Mouse (Mus musculus) urinary bladder, postnatal 4 days (tissue): ENCODE results near the gene 9930021J03Rik.

Source experiments
- DNase-seq, 2 experiments: peaks; one replicate each; pipeline ENCODE4 v3.0.0; 2021 to 2022; ENCODE audit warnings: low spot score in 2 of 2

The 9930021J03Rik gene

DNA sequence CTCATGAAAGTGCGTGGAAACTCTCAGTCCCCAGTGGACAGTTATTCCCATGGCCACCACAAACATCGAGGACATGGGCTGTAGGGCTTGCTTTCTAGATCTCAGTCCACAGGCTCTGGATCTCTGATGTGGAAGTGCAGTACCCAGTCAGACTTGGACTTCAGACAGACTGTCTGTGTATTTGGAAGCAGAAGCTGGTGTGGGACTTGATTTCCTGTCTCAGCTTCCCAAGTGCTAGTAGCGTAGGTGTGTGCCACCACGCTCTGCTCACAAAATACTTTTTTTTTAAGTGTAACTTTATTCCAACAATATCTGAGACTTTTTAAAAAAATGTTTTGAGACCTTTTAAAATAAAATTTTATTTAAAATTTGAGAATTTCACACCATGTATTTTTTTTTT, 109.5 kb downstream of the 9930021J03Rik start:
- no peak for DNase-seq

DNA sequence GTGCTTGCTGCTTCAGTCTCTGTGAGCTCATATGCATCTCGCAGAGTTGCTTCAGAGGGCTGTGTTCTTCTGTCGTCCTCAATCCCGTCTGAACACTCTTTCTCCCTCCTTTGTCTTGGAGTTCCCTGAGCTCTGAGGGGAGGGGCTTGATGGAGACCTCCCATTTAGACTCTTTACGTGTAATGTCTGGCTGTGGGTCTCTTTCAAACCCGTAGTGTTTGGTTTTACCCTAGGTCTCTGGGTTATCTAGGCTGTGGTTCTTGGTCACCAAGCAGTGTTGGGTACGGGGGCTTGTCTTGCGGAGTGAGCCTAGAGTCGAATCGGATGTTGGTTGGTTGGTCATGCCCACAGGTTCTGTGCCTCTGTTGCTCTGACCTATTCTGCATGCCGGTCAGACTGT, 110.7 kb downstream of the 9930021J03Rik start:
- DNase-seq: no peak

DNA sequence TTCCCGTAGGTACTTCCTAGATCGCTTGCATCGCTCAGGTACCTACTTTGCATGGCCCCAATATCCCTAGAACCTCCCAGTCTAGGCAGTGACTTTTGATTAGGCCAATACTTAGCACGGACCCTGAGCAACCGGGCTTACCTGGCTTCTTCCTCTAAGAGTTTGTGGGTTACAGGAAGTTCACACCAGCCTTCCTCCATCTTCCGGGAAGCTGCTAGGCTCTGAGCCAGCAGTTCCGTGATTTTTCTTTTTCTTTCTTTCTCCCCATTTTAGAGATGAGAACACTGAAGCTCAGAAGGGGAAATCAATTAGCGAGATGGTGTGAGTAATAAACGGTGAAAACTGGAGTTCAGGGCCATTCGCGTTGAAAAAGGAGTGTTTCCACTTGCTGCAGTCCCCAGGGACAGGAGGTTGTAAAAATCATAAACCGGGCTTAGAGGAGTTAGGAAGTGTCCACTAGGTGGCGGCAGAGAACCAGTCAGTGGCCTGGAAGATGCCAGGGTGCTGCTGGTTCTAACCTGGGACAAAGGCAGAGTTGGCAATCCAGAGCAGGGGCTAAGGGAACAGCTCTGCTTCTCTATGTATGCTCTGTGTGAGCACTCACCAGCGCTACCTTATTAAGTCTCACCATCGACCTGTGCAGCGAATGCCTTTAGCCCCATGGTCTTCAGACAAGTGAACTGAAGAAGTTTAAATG, 121.8 kb downstream of the 9930021J03Rik start:
- DNase-seq: no peak

DNA sequence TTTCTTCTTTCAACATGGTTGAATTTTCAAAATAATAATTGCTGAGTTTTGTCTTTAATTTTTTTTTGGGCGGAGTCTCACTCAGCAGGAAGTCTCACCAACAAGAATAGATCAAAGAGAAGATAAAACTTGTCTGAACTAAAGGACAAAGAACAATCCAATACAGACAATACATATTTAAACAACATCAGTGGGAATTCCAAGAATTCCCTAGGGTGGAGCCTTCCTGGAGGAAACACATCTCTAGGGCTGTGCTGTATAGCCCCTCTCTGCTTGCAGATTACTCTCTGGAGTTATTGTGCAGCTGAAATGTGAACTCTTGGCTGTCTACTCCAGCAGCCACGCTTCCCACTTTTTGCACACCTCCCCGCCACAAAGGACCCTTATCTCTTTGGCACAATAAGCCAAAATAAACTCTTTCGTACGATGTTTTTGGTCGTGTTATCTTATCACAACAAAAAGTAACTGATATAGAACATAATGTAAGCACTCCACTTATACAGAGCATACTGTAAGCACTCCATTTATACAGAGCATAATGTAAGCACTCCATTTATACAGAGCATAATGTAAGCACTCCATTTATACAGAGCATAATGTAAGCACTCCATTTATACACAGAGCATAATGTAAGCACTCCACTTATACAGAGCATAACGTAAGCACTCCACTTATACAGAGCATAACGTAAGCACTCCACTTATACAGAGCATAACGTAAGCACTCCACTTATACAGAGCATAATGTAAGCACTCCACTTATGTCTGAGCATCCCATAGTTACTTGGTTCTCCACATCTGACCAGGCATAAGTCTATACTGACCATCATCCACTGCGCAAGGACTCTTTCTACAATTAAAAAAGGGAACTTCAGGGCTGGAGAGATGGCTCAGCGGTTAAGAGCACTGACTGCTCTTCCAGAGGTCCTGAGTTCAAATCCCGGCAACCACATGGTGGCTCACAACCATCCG, 125.3 kb downstream of the 9930021J03Rik start:
- DNase-seq: no peak

DNA sequence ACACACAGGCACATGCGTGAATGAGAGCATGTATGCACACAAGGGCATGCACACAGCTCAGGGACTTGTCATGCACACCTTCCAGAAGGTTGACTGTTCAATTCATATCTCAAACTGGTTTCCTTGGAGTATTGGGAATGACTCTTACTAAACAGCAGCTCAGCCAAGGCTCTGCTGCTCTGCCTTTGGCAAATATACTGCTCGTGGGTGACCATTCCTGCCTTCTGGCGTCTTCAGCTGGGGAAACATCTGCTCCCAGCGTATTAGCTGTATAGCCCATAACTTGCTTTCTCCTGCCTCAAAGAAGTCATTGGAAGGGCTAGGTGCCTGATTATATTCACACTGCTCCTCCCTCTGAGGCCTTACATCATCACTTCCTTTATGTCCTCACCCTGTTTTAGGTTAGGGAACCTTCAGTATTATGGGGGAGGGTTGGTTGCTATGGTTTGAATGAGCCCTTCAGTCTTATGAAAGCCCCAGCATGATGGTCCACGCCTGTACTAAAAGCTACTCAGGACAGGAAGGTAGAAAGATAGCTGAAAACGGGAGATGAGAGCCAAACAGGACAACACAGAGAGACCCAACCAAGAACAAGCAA, 127.5 kb downstream of the 9930021J03Rik start:
- DNase-seq: no peak

DNA sequence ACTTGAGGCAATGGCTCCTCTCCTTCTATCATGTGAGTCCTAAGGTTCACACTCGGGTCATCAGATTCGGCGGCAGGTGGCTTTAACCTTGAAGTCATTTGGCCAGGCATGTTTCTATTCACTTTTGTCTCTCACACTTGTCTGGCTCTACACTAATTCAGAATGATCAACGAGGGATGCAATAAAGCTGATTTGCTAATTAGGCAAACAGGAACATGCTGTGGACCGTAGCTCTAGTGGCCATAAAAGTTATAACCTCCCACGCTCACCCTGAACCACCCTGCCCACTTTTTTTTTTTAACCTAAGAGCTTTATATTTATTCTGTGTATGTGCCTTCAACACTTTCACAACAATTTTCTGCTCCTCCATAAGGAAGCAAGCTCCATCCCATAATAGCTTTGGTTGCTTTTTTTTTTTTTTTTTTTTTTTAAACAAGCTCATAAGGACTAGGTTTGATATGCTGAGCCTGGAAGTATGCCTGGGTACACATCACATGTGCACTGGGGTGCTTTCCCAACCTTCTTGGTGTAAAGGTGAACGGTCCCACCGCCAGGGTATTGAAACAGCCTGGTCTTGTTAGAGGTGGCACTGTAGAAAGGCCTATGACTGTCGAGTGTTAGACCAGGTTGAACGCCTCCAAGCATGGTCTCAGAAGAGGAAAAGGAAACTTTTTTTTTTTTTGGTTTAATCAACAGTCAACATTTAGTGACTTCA, 129.2 kb downstream of the 9930021J03Rik start:
- no peak for DNase-seq

DNA sequence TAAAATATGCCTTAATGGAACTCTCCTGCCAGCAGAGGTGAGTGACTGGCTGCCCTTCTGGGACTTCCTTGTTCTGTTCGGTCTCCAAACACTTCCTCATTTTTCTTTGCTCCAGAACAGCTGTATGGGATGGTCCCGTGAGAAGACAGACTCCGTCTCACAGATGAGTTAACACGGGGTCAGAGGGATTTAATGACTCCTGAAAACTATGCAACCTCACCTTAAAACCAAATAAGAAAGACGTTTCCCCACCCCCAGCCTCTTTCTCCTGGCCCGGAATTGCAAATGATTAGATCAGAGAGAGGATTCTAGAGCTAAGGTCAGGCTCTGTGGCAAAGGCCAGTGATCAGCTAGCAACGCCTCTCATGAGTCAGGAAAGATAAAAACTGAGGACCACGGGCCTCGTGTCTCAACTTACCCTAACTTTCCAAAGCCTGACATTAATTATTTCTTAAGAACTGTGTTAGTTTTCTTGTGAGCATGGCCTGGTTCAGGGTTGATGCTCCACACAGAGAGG, 130.2 kb downstream of the 9930021J03Rik start:
- DNase-seq: no peak

DNA sequence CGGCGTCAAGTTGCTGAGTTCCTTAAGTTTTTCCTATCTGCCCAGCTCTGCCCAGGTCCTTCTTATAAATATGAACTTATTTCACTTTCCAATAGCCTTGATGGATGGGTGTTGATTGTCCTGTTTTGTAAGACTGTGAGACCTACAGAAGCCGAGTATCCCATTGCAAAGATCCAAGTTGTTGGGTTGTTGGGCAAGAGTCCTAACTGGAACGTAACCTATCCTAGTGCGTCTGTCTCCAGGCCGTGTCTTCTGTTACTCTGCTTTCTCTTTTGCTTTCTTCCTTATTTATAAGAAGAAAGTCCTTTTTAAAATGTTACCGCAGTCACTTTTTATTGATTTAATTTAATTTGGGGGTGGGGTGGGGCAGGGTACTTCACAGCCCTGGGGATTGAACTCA, 130.8 kb downstream of the 9930021J03Rik start:
- DNase-seq: no peak

DNA sequence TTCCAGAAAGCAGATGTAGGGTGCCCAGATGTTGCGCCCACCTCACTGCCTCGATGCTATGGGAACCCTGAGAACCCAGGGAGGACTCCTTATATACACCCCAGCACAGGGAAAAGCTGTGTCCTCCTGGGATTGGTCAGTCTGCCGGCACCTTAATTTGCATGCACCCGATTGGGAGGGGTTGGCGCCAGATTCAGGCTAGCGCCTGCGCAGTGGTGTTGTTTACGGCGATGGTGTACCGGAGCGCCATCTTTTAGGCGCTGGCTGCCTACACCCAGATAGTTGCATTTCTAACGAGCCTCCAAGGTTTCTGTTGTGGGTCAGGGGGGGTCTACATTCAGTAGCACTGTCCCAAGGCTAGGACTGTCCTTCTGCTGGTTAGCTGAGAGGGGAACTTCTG, 133.1 kb downstream of the 9930021J03Rik start:
- peak in 1 of 2 experiments; percentile 15 for DNase-seq

DNA sequence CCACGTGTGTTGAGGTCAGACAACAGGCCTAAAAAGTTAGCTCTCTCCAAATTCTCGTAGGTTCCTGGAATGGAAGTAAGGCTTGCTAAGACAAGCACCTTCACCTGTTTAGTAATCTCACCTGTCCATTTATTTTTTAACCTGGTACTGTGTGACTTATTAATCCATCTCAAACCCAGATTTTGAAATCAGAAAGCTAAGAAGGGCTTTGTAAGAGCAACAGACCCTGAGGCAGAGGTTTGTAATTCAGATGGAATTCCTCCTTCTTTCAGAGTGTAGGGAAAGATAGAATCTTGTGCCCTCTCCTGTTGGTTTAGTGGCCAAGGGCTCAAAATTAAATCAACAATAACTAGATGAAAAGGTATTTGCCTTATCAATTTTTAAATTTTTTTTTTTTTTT, 134.6 kb downstream of the 9930021J03Rik start:
- no peak for DNase-seq

DNA sequence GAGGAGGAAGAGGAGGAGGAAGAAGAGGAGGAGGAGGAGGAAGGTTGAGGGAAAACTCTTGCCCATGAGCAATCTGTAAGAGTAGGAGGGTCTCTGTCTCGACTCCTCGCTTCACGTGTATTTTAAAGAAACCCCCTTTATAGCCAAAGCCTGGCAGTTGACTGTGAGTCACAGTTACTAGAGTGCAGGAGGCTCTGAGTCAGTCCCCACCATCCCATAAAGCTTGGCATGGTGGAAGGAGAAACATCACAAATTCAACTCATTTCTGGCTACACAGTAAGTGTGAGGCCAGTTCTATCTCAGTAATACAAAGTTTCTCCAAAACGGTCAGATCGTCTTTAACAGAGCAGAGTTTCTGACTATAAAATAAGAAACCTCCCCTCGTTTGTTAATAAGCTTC, 135.5 kb downstream of the 9930021J03Rik start:
- no peak for DNase-seq

DNA sequence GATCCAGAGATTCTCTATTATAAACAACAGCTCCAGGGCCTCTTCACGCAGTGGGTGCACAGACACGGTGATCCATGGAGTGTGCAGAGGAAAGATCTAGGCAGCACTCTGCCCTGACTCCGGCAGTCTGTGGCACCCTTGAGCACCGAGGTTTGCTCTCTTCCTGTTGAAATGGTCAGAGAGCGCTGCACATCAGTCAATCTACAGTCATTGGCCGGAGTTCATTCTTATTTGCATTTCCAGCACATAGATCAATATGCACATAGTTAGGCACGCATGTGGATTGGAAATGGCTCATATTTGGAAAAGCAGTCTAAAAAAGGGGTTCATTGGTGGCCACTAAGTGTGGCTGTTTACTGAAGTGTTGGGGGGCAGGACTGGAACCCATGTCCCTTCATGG, 137.7 kb downstream of the 9930021J03Rik start:
- no peak for DNase-seq

DNA sequence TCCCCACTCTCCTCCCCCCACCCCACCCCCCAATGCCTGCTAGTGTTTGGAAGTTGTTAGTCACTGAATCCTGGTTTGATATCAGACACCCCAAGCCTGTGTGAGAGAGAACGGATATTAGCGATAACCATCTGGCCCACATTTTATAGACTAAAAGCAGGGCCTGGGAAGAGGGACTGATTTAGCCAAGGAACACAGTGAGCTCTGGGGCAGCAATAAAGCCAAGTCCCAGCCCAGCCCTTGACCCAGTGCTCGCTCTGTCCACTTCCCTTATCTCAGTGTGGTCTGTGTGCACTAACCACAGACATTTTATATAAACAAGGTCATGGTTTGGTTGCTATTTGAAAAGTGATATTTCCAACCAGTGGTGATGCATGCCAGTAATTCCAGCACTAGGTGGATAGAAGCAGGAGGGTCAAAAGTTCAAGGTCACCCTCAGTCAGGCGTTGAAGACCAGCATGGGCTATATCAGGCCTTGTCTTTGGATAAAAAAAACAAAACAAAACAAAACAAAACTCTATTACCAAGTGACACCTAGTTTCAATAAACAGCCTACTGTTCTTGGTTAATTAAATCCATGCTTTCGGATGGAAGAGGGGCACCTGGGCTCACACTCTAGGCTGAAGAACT, 138.7 kb downstream of the 9930021J03Rik start:
- DNase-seq: peak in 1 of 2 experiments; percentile 43

DNA sequence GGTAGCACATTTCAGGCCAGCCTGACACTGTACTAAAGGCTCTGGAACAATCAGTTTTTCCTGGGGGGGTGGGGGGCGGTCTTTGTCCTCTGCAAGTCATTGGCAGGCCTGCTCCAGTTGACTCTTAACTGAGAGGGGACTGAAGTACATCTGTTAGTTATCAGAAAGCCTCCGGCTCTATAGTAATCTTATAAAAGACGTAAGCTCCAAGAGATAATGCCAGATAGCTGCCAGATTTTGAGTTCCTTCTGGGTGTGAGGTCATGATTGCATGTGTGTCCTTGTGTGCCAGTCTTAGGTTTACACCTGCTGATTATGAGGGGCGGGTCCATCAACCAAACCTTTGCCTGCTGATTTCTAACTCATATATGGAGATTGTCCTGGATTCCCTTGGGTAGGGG, 139.6 kb downstream of the 9930021J03Rik start:
- no peak for DNase-seq

DNA sequence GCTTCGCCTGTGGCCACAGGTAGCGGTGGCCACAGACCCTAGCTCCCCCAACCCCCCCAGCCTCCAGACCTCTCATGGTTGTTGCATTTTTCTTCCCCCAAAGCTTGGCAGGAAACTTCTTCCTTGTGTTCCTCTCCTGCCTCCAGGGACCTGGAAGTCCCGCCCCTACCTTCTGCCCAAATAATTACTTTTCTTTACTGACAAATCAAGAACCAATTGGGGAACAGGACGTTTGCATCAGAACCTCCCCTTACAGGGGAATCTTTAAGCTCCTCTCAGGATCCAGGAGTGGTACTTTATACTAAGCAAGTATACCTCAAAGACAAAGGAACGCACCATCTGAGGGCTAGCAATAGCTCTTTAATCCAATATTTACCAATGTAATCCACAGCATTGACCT, 140.9 kb downstream of the 9930021J03Rik start:
- no peak for DNase-seq
